Mouse (Mus musculus): ENCODE measurements around the gene Slc7a8. TPM values are rescaled to one million over a fixed set of nuclear protein-coding genes. Genes with fewer than 3 reads are reported as not detected.

Slc7a8 gene
- polyA plus RNA-seq, 1 experiment from 2014 or later: 2.8 TPM

Other genes starting within 250 kb of the Slc7a8 start
- 34.8 and 35.7 TPM in 2 replicates for gene Haus4, start 227.3 kb downstream of the Slc7a8 start, polyA plus RNA-seq (2014; fragmentation: Nextera tagmentation; extraction: Ambion mirVana)
- 23.2 and 29.4 TPM in 2 replicates for gene Ajuba, start 204.4 kb downstream of the Slc7a8 start, polyA plus RNA-seq (2014; fragmentation: Nextera tagmentation; extraction: Ambion mirVana)
- 6.2 and 6.9 TPM in 2 replicates for gene 4931414P19Rik, start 176.0 kb downstream of the Slc7a8 start, polyA plus RNA-seq (2014; fragmentation: Nextera tagmentation; extraction: Ambion mirVana)
- 439 and 455 TPM in 2 replicates for gene Psmb5, start 163.9 kb downstream of the Slc7a8 start, polyA plus RNA-seq (2014; fragmentation: Nextera tagmentation; extraction: Ambion mirVana)
- not detected in 2 replicates for gene Psmb11, start 160.5 kb downstream of the Slc7a8 start, polyA plus RNA-seq (2014; fragmentation: Nextera tagmentation; extraction: Ambion mirVana)
- not detected in 2 replicates for gene Gm17606, start 141.0 kb downstream of the Slc7a8 start, polyA plus RNA-seq (2014; fragmentation: Nextera tagmentation; extraction: Ambion mirVana)
- 5.6 and 8.1 TPM in 2 replicates for gene Cdh24, start 140.6 kb downstream of the Slc7a8 start, polyA plus RNA-seq (2014; fragmentation: Nextera tagmentation; extraction: Ambion mirVana)
- 99.9 and 108 TPM in 2 replicates for gene 1700123O20Rik, start 95.7 kb downstream of the Slc7a8 start, polyA plus RNA-seq (2014; fragmentation: Nextera tagmentation; extraction: Ambion mirVana)
- 148 and 185 TPM in 2 replicates for gene Acin1, start 95.0 kb downstream of the Slc7a8 start, polyA plus RNA-seq (2014; fragmentation: Nextera tagmentation; extraction: Ambion mirVana)
- gene Gm29776, start 83.1 kb downstream of the Slc7a8 start, polyA plus RNA-seq (2014; fragmentation: Nextera tagmentation; extraction: Ambion mirVana): 0.06 TPM in 2 replicates
- gene Cebpe, start 69.8 kb downstream of the Slc7a8 start, polyA plus RNA-seq (2014; fragmentation: Nextera tagmentation; extraction: Ambion mirVana): 0.20 TPM in 1 of 2 replicates, not detected in the other
- not detected in 2 replicates for gene Rnf212b, start 32.2 kb upstream of the Slc7a8 start, polyA plus RNA-seq (2014; fragmentation: Nextera tagmentation; extraction: Ambion mirVana)
- gene Homez, start 89.0 kb upstream of the Slc7a8 start, polyA plus RNA-seq (2014; fragmentation: Nextera tagmentation; extraction: Ambion mirVana): 11.0 and 14.2 TPM in 2 replicates
- gene Ppp1r3e, start 95.6 kb upstream of the Slc7a8 start, polyA plus RNA-seq (2014; fragmentation: Nextera tagmentation; extraction: Ambion mirVana): 1.0 and 1.3 TPM in 2 replicates
- gene Bcl2l2, start 101.4 kb upstream of the Slc7a8 start, polyA plus RNA-seq (2014; fragmentation: Nextera tagmentation; extraction: Ambion mirVana): 3.2 and 4.3 TPM in 2 replicates
- gene Gm20521, start 101.5 kb upstream of the Slc7a8 start, polyA plus RNA-seq (2014; fragmentation: Nextera tagmentation; extraction: Ambion mirVana): not detected in 2 replicates
- gene Pabpn1, start 110.6 kb upstream of the Slc7a8 start, polyA plus RNA-seq (2014; fragmentation: Nextera tagmentation; extraction: Ambion mirVana): 168 and 173 TPM in 2 replicates
- 40.2 and 41.0 TPM in 2 replicates for gene Slc22a17, start 131.2 kb upstream of the Slc7a8 start, polyA plus RNA-seq (2014; fragmentation: Nextera tagmentation; extraction: Ambion mirVana)
- 20.7 and 22.2 TPM in 2 replicates for gene Efs, start 144.2 kb upstream of the Slc7a8 start, polyA plus RNA-seq (2014; fragmentation: Nextera tagmentation; extraction: Ambion mirVana)
- 0.47 TPM in 1 of 2 replicates, not detected in the other for gene Il25, start 150.7 kb upstream of the Slc7a8 start, polyA plus RNA-seq (2014; fragmentation: Nextera tagmentation; extraction: Ambion mirVana)
- gene Cmtm5, start 154.3 kb upstream of the Slc7a8 start, polyA plus RNA-seq (2014; fragmentation: Nextera tagmentation; extraction: Ambion mirVana): 1.8 and 4.1 TPM in 2 replicates
- 0.34 and 0.84 TPM in 2 replicates for gene Myh6, start 185.0 kb upstream of the Slc7a8 start, polyA plus RNA-seq (2014; fragmentation: Nextera tagmentation; extraction: Ambion mirVana)
- not detected in 2 replicates for gene Gm17428, start 195.0 kb upstream of the Slc7a8 start, polyA plus RNA-seq (2014; fragmentation: Nextera tagmentation; extraction: Ambion mirVana)
- 1.8 and 3.3 TPM in 2 replicates for gene Myh7, start 212.7 kb upstream of the Slc7a8 start, polyA plus RNA-seq (2014; fragmentation: Nextera tagmentation; extraction: Ambion mirVana)
- gene Ngdn, start 233.5 kb upstream of the Slc7a8 start, polyA plus RNA-seq (2014; fragmentation: Nextera tagmentation; extraction: Ambion mirVana): 79.7 and 81.5 TPM in 2 replicates